Mouse (Mus musculus) adrenal gland (tissue): ENCODE measurements around the gene Ap2a1.

Experiments used
- intact Hi-C: fragments of 180-260 bp; cut with DNase I; formaldehyde crosslinking; loops from one replicate; pipeline ENCODE4 v1.15.1; 2025

Ap2a1 gene

DNA sequence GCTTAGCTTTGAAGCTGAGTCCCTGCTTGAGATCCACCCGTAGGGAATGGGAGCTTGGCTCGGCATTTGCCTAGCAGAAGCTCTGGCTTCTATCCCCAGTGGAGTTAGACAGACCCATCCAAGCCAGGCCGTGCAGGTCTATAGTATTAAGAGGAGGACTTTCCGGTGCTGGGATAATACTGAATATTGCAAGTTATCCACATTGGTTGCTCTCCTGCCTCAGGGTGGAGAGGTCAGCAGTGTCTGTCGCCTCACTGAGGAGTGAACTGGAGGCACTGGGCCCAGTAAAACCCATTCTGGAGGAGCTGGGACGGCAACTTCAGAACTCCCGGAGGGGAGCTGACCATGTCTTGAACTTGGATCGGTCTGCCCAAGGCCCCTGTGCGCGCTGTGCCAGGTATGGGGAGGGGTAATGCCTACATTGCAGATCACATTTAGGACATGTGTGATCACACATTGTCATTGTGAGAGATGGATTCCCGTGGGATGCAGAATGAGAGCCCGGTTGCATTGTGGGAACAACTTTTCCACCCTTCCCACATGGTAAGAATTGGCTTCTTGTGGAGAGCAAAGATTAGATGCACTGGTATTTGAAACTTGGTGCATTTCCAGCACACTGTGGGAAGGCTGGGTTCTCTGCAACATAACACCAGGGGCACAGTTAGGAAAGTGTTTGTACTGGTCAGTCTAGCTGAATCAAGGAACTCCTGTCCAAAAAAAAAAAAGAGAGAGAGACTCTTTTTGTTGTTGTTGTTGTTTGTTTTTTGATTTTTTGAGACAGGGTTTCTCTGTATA is 25.0 kb upstream of the Ap2a1 start:
- intact Hi-C loops, result loop anchor here (10.0 kb wide), 1 partner anchor 49 kb away; no protein-coding TSS in a partner anchor

- intact Hi-C loops, result loop anchor here (10.0 kb wide), 1 partner anchor 49 kb away; no protein-coding TSS in a partner anchor
Measured at GRCm38 (mm10) chr7:44953561-44953960, 24.3 kb upstream of the Ap2a1 start.

DNA sequence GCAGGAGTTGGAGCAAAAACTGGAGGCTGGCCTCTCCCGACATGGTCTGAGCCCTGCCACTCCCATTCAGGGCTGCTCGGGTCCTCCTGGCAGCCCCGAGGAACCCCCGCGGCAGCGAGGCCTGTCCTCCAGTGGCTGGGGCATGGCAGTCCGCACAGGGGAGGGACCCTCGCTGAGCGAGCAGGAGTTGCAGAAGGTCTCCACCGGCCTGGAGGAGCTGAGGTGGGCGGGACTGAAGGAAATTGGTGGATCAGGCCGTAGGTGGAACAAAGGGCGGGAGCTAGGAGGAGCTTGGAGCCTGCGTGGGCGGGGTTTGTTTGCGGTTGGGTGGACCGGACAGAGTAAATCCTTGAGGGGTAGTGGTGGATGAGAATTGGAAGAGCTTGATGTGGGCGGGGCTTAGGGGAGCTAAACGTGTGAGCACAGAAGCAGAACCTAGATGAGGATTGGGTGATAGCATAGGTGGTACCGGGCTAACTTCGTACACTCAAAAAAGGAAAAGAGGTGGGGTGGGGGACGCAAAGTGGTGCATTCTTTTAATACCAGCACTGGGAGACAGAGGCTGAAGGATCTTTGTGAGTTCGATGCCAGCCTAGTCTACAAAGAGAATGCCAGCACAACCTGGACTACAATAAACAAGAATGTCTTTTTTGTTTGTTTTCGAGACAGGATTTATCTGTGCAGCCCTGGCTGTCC is 23.5 kb upstream of the Ap2a1 start:
- intact Hi-C loops, result loop anchor here (10.0 kb wide), 1 partner anchor 48 kb away; no protein-coding TSS in a partner anchor

DNA sequence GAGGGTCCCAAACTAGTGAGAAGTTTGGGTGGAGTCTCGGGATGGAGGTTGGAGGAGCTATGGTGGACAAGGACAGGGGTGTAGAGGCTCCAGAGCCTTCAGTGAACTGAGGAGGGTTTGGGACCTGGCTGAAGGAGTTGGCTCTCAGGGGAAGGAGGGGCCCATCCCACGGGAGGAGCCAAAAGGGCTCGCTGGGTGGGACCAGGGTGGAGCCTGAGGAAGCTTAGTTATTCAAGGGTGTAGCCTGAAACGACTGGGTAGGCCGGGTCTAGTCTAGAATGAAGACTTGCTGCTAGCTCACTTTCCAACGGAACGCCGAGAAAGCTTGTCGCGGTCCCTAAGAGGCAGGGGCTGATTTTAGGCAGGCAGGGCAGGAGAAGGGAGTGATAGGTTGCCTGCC is 22.7 kb upstream of the Ap2a1 start:
- intact Hi-C loops, result loop anchor here (10.0 kb wide), 1 partner anchor 47 kb away; no protein-coding TSS in a partner anchor

DNA sequence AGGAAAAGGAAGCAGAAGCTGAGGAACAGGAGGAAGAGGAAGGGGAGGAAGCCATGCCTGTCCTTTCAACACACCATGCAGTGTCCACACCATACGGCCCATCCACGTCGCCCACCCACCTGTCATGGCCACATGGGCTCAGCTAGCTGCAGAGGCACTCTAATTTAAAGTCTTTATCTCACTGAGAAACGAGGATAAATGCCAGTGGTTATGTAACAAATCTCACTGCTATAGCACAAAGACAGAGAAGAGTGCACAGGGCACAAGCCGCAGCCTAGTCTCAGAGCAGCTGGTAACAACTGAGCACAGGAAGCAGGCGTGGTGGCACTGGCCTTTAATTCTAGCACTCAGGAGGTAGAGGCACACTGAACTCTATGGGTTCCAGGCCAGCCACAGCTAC is 20.6 kb upstream of the Ap2a1 start:
- intact Hi-C loops, result loop anchor here (10.0 kb wide), 1 partner anchor 45 kb away; no protein-coding TSS in a partner anchor

DNA sequence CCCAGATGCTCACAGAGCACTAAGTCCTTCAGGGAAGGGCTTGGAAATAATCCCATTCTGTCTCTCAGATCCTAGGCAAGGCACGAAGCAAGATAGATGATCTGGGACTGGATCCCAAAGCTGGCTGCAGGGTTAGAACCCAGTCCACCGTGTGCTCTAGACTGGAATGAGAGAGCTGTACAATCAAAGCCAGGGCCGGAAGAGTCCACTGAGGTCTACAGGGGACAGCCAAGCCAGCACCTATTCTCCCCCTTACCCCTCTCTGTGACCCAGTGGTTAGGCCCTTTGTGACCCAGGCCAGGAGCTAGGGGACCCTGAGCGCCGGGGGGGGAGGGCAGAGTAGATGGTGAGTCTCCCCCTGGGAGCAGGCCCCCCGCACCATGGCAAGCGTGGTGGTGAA is 13.6 kb upstream of the Ap2a1 start, which contains the start of gene Tsks:
Gene Tsks (plus strand): TSS at position 301 of the 400 bp plus-strand sequence.
- intact Hi-C loops, result no loop called here

DNA sequence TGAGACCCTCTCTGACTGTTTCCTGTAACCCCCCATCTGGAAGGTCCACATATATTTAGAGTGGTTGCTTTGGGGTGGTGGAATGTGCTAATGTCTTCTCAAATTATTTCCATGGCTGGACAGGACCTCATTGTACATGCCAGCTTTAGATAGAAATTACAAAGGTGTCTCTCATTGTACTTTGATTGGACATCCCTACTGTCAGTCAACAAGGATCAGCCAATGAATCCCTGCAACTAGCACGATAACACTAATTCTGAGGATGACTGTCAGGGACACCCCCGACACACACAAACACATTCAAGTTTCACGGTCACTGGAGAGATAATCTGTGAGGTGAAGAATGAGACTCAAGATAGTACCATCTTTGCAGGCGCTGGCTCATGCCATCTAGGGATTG is 9.4 kb upstream of the Ap2a1 start:
- intact Hi-C loops, result no loop called here

GRCm38 (mm10) chr7:44928570-44928969 is 726 bp downstream of the Ap2a1 start:
- intact Hi-C loops, result loop anchor here (5.0 kb wide), 1 partner anchor 34 kb away; no protein-coding TSS in a partner anchor

DNA sequence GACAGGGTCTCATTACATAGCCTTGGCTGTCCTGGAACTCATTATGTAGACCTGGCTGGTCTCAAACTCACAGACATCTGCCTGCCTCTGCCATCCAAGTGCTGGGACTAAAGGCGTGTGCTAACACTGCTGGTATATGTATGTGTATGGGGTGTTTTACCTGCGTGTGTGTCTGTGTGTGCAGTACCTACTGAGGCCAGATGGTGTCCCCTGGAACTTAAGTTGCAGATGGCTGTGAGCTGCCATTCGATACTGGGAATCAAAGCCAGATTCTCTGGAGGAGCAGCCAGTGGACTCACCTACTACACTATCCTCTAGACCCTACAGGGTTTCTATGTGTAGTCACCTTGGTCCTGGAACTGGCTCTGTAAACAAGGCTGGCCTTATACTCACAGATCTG is 3.8 kb downstream of the Ap2a1 start:
- intact Hi-C loops, result loop anchor here (5.0 kb wide), 1 partner anchor 37 kb away; no protein-coding TSS in a partner anchor

GRCm38 (mm10) chr7:44922530-44922929 is 6.8 kb downstream of the Ap2a1 start:
- intact Hi-C loops, result no loop called here

DNA sequence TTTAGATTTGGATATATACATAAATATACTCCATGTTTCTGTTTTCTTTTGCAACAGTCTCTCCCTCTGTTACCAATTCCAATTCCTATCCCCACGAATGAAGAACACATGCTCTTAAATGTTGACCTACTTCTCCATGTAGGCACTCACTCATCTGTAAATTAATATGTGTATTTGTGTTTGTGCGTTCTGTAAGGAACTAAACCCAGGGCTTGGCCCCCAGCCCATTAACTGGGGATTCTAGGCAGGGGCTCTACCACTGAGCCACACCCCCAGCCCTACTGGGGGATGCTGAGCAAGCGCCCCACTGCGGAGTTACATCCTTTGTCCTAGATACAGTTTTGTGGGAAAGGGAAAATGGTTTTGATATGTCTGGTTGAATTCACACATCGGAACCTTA is 10.2 kb downstream of the Ap2a1 start:
- intact Hi-C loops, result no loop called here

DNA sequence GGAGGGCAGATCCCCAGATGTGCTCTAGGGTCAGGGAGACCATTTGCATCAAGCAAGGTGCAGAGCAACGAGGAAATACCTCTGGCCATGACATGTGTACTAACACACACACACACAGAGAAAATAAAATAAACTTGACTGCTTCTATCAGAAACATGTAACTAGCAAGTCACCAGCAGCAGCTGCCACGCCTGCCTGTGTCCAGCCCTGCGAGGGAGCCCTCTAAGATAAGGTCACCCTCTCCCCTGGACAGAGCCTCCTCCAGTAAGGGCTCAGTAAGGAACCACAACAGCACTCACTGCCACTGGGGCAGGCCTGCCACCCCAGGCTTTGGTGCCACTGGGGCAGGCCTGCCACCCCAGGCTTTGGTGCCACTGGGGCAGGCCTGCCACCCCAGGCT is 11.1 kb downstream of the Ap2a1 start:
- intact Hi-C loops, result no loop called here

GRCm38 (mm10) chr7:44916881-44917280 is 12.4 kb downstream of the Ap2a1 start:
- intact Hi-C loops, result no loop called here

- intact Hi-C loops, result no loop called here
Measured at GRCm38 (mm10) chr7:44916191-44916590, 13.1 kb downstream of the Ap2a1 start.

GRCm38 (mm10) chr7:44915314-44915713 is 14.0 kb downstream of the Ap2a1 start:
- intact Hi-C loops, result no loop called here

GRCm38 (mm10) chr7:44914396-44914795 is 14.9 kb downstream of the Ap2a1 start:
- intact Hi-C loops, result no loop called here

DNA sequence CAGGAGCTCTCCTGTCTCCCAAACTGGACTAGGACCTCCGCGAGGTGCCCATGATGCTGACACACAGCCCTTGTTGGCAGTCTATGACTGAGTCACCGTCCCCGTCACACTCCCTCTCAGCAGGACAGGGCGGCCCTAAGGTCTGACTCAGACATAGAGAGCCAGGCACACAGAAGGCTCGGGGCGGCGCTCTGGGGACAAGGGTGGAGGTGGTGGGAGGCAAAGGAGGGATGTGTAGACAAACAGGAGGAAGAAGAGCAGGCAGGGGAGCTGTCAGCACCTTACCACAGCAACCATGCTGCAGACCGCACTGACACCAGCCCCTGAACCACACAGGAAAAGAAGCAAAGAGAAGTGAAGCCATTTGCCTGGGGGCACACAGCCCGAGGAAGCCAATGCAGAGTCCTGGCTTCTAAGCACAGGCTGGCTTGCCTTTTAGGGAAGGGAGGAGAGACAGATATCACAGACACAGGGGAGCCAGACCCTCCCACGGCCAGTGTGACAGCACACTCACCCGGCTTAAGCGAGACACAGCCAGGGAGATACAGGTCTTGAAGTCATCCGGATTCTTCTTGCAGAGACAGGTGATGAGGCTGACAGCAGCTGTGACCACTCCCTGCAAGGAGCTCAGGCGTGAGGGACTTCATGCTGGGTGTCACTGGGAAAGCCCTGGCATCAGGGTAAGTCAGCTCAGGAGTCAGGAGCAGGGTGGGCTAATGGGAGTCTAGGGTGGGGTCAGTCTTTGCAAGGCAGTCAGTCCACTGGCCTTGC is 20.4 kb downstream of the Ap2a1 start:
- intact Hi-C loops, result loop anchor here (10.0 kb wide), 1 partner anchor 46 kb away; no protein-coding TSS in a partner anchor

DNA sequence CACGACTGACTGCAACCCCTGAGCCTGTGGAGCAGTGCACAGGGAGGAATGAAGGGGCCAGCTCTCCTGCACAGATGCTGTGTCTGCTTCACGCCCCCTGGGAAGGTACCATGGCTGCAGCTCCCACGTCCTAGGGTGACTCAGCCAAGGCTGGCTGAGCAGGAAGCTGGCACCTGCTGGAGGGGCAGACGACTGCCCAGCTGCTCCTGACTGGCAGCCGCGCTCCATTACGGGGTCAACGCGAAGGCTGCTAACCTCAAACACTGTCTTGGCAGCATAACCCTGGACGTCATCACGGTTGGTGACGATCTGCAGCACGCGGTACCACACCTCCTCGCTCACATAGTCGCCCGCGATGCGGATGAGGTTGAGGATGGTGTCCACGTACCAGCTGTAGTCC is 23.9 kb downstream of the Ap2a1 start:
- intact Hi-C loops, result loop anchor here (10.0 kb wide), 1 partner anchor 49 kb away; no protein-coding TSS in a partner anchor

DNA sequence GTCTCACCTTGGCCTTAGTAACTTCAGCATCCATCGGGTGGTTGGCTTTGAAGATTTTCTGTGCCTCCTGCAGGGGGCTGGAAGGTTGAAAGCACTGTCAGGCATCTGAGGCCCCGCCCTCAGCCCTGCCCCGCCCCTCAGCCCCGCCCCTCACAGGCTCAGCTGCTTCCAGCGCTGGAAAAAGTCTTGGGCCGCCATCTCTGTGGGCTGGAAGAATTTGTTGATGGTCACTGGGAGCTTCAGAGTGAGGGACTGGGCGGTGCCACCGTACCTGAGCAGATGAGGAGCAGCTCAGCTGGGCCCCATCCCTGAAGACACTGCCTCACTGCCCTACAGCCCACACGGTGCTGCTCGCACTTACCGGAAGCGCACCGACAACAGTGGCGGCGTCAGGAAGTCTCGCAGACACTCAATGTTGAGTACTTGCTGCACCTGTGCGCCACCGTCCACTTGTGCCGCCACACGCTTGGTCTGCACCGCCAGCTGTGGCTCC is 28.0 kb downstream of the Ap2a1 start:
- intact Hi-C loops, result loop anchor here (10.0 kb wide), 1 partner anchor 54 kb away; no protein-coding TSS in a partner anchor

GRCm38 (mm10) chr7:44900632-44901031 is 28.7 kb downstream of the Ap2a1 start:
- intact Hi-C loops, result loop anchor here (10.0 kb wide), 1 partner anchor 54 kb away; no protein-coding TSS in a partner anchor

- intact Hi-C loops, result no loop called here
Measured at GRCm38 (mm10) chr7:44898607-44899006, 30.7 kb downstream of the Ap2a1 start.
